In genomic region chr2:151512199-151512598, GRCm38 (mm10) we compare ENCODE assay signal across 9 mouse cellular contexts. TPM values are rescaled to one million over a fixed set of nuclear protein-coding genes. Genes with fewer than 3 reads are reported as not detected.
A peak's percentile ranks its signal among the peaks of the same experiment; 100 is the strongest.
DNase-seq lines count a peak whose midpoint lies in the region; ATAC-seq lines count a peak whose summit lies in the region.
"Had no signal": no experiment of that assay in that cellular context is flagged by ENCODE, and none has a peak within 500 bp of the region (broad histone marks: within the 10 kb centered on the region; RNA-seq: fewer than 3 reads in every experiment).

No protein-coding gene starts in this region.

- peak; percentile 44; the same call in 1 of the 2 replicates for ATAC-seq in limb, embryonic 13.5 days (ENCODE audit: low FRiP score, low read depth)

- no peaks in the 10 kb centered on the region for H3K27me3 ChIP-seq in limb, embryonic 13.5 days
- no peaks in the 10 kb centered on the region for H3K27me3 ChIP-seq in limb, embryonic 10.5 days (ENCODE audit: low read depth, poor library complexity, severe bottlenecking)
- H3K27me3 ChIP-seq: heart, embryonic 13.5 days had no signal

- H3K4me2 ChIP-seq in limb, embryonic 13.5 days (replicated peaks): no peak overlapping the region
- H3K4me2 ChIP-seq: heart, embryonic 13.5 days had no signal

- DNase-seq in limb, embryonic 10.5 days (ENCODE audit: low spot score): no peak
- DNase-seq in adrenal gland, postnatal 36 days: peak; percentile 71 to 72
- peak; percentile 51 to 72 for DNase-seq in frontal cortex, postnatal 36 days (ENCODE audit: low spot score in 2 of 2)
- peak; percentile 60 to 79 for DNase-seq in kidney, postnatal 36 days
- peak; percentile 63 for DNase-seq in lung, postnatal 36 days
- no peak for DNase-seq in thymus, postnatal 25 days
- no peak for DNase-seq in urinary bladder, adult 18-20 months (ENCODE audit: low spot score in 2 of 2)

- H3K9me3 ChIP-seq in limb, embryonic 13.5 days: no peaks in the 10 kb centered on the region
- no peaks in the 10 kb centered on the region for H3K9me3 ChIP-seq in limb, embryonic 10.5 days (replicated peaks)
- H3K9me3 ChIP-seq: heart, embryonic 13.5 days had no signal

- no peak overlapping the region for H3K4me3 ChIP-seq in limb, embryonic 13.5 days
- no peak overlapping the region for H3K4me3 ChIP-seq in limb, embryonic 10.5 days
- H3K4me3 ChIP-seq: heart, embryonic 13.5 days had no signal

- H3K4me1 ChIP-seq in limb, embryonic 13.5 days: no peaks in the 10 kb centered on the region
- no peaks in the 10 kb centered on the region for H3K4me1 ChIP-seq in limb, embryonic 10.5 days

- H3K36me3 ChIP-seq in limb, embryonic 13.5 days: peaks cover 95% of the 10 kb centered on the region
- H3K36me3 ChIP-seq in limb, embryonic 10.5 days: peaks cover 98% of the 10 kb centered on the region

- H3K27ac ChIP-seq in limb, embryonic 13.5 days: no peak overlapping the region
- no peak overlapping the region for H3K27ac ChIP-seq in limb, embryonic 10.5 days
- H3K27ac ChIP-seq: heart, embryonic 13.5 days had no signal

- H3K9ac ChIP-seq in limb, embryonic 13.5 days: no peak overlapping the region
- H3K9ac ChIP-seq: heart, embryonic 13.5 days had no signal

RNA-seq across cellular contexts. Expression of gene Nsfl1c, which starts 18.2 kb away (rescaled TPM):
- 293 and 302 TPM in 2 replicates for polyA plus RNA-seq in limb, embryonic 13.5 days (2015; fragmentation: Nextera tagmentation; extraction: Ambion mirVana)
- polyA plus RNA-seq in limb, embryonic 10.5 days (2016; fragmentation: Nextera tagmentation; extraction: Ambion mirVana): 321 and 325 TPM in 2 replicates
- 100 to 1,000 TPM; 139 to 148 TPM for total RNA-seq in adrenal gland, postnatal 36 days (2021)

RNA-seq across cellular contexts. Expression of gene Fkbp1a, which starts 30.1 kb away (rescaled TPM):
- 484 and 493 TPM in 2 replicates for polyA plus RNA-seq in limb, embryonic 13.5 days (2015; fragmentation: Nextera tagmentation; extraction: Ambion mirVana)
- polyA plus RNA-seq in limb, embryonic 10.5 days (2016; fragmentation: Nextera tagmentation; extraction: Ambion mirVana): 543 and 621 TPM in 2 replicates
- total RNA-seq in adrenal gland, postnatal 36 days (2021): 100 to 1,000 TPM; 273 to 327 TPM

RNA-seq across cellular contexts. Expression of gene 4921509C19Rik, which starts 36.2 kb away (rescaled TPM):
- polyA plus RNA-seq in limb, embryonic 13.5 days (2015; fragmentation: Nextera tagmentation; extraction: Ambion mirVana): not detected in 2 replicates
- polyA plus RNA-seq in limb, embryonic 10.5 days (2016; fragmentation: Nextera tagmentation; extraction: Ambion mirVana): not detected in 2 replicates
- not detected for total RNA-seq in adrenal gland, postnatal 36 days (2021)
- polyA plus RNA-seq: heart, embryonic 13.5 days had no signal

Comparison
In these comparisons a context has a peak if more than half of its experiments do, and no peak if none do; other contexts are left out.
1. DNase-seq: peak in adrenal gland, postnatal 36 days (2 of 2), frontal cortex, postnatal 36 days (2 of 2), kidney, postnatal 36 days (2 of 2) and lung, postnatal 36 days (single experiment); none in limb, embryonic 10.5 days (single experiment), thymus, postnatal 25 days (single experiment) and urinary bladder, adult 18-20 months (0 of 2).